Mouse (Mus musculus): ENCODE measurements at regions not wholly inside any gene's neighbourhood (a gene's known extent, or its start where the extent isn't known, plus 50 kb on each side); places are given as distances from the start of the nearest gene placed in this dataset.

GRCm38 (mm10) chr13:72266174-72266768 is 302.7 kb upstream of the Irx1 start:
- Histone ChIP-seq H3K27me3 (ENCODE audit: control insufficient read depth, insufficient read depth, low read length) (no peaks in the 10 kb centered on the region), H3K4me1 (ENCODE audit: control insufficient read depth, insufficient read depth, low read length) (0 out of 2 replicates have a peak, but pooled peaks cover 4% of the 10 kb centered on the region), H3K4me3 (replicated peaks; ENCODE audit: low read depth, low read length) (no peak overlapping the region), H3K36me3 (ENCODE audit: control insufficient read depth, insufficient read depth, low read length) (no peaks in the 10 kb centered on the region), H3K9ac (replicated peaks; ENCODE audit: low read length) (no peak overlapping the region), H3K9me3 (ENCODE audit: control insufficient read depth, low read length) (no peaks in the 10 kb centered on the region), H3K27ac (replicated peaks; ENCODE audit: low read depth, low read length) (no peak overlapping the region), H3K4me2 (ENCODE audit: low read length) (no peak overlapping the region)
- DNase-seq (no peak), ATAC-seq (ENCODE audit: low FRiP score, low TSS enrichment) (no peak)
- 76% methylated on average over 12 of the region's 12 CpGs for WGBS

- Histone ChIP-seq H3K27ac (replicated peaks; ENCODE audit: low read depth, low read length) (no peak overlapping the region), H3K9ac (replicated peaks; ENCODE audit: low read length) (no peak overlapping the region), H3K4me2 (ENCODE audit: low read length) (no peak overlapping the region), H3K27me3 (ENCODE audit: control insufficient read depth, insufficient read depth, low read length) (no peaks in the 10 kb centered on the region), H3K36me3 (ENCODE audit: control insufficient read depth, insufficient read depth, low read length) (no peaks in the 10 kb centered on the region), H3K4me1 (ENCODE audit: control insufficient read depth, insufficient read depth, low read length) (no peaks in the 10 kb centered on the region), H3K9me3 (ENCODE audit: control insufficient read depth, low read length) (no peaks in the 10 kb centered on the region), H3K4me3 (replicated peaks; ENCODE audit: low read depth, low read length) (no peak overlapping the region)
- ATAC-seq (ENCODE audit: low FRiP score, low TSS enrichment) (peak; percentile 53; the same call in 1 of the 2 replicates), DNase-seq (peak; percentile 76)
- 4% methylated on average over 2 of the region's 2 CpGs for WGBS
Measured at GRCm38 (mm10) chr13:72280343-72280742, 316.8 kb upstream of the Irx1 start.

- no peaks in the 10 kb centered on the region for H3K9me3 ChIP-seq (ENCODE audit: control insufficient read depth, low read length)
- no peak for ATAC-seq (ENCODE audit: low FRiP score, low TSS enrichment)
- no peak for DNase-seq
- no peaks in the 10 kb centered on the region for H3K36me3 ChIP-seq (ENCODE audit: control insufficient read depth, insufficient read depth, low read length)
- H3K4me2 ChIP-seq (ENCODE audit: low read length) = no peak overlapping the region
- 91% methylated on average over 5 of the region's 5 CpGs for WGBS
- H3K9ac ChIP-seq (replicated peaks; ENCODE audit: low read length) = no peak overlapping the region
- H3K4me3 ChIP-seq (replicated peaks; ENCODE audit: low read depth, low read length) = no peak overlapping the region
- H3K27me3 ChIP-seq (ENCODE audit: control insufficient read depth, insufficient read depth, low read length) = no peaks in the 10 kb centered on the region
- no peak overlapping the region for H3K27ac ChIP-seq (replicated peaks; ENCODE audit: low read depth, low read length)
- no peaks in the 10 kb centered on the region for H3K4me1 ChIP-seq (ENCODE audit: control insufficient read depth, insufficient read depth, low read length)
Measured at GRCm38 (mm10) chr13:72280871-72281270, 317.3 kb upstream of the Irx1 start.

- Histone ChIP-seq H3K36me3 (ENCODE audit: control insufficient read depth, insufficient read depth, low read length) (no peaks in the 10 kb centered on the region), H3K9me3 (ENCODE audit: control insufficient read depth, low read length) (no peaks in the 10 kb centered on the region), H3K4me2 (ENCODE audit: low read length) (no peak overlapping the region), H3K9ac (replicated peaks; ENCODE audit: low read length) (no peak overlapping the region), H3K4me1 (ENCODE audit: control insufficient read depth, insufficient read depth, low read length) (no peaks in the 10 kb centered on the region), H3K27ac (replicated peaks; ENCODE audit: low read depth, low read length) (no peak overlapping the region), H3K27me3 (ENCODE audit: control insufficient read depth, insufficient read depth, low read length) (no peaks in the 10 kb centered on the region), H3K4me3 (replicated peaks; ENCODE audit: low read depth, low read length) (no peak overlapping the region)
- no peak for ATAC-seq (ENCODE audit: low FRiP score, low TSS enrichment)
- DNase-seq = no peak
- 98% methylated on average over 3 of the region's 3 CpGs for WGBS
Measured at GRCm38 (mm10) chr13:72282764-72283163, 319.2 kb upstream of the Irx1 start.

- Histone ChIP-seq H3K36me3 (ENCODE audit: control insufficient read depth, insufficient read depth, low read length) (no peaks in the 10 kb centered on the region), H3K27ac (replicated peaks; ENCODE audit: low read depth, low read length) (no peak overlapping the region), H3K9ac (replicated peaks; ENCODE audit: low read length) (no peak overlapping the region), H3K4me2 (ENCODE audit: low read length) (no peak overlapping the region), H3K4me3 (replicated peaks; ENCODE audit: low read depth, low read length) (no peak overlapping the region), H3K4me1 (ENCODE audit: control insufficient read depth, insufficient read depth, low read length) (peaks cover 1% of the 10 kb centered on the region), H3K27me3 (ENCODE audit: control insufficient read depth, insufficient read depth, low read length) (no peaks in the 10 kb centered on the region), H3K9me3 (ENCODE audit: control insufficient read depth, low read length) (no peaks in the 10 kb centered on the region)
- 24% methylated on average over 1 of the region's 1 CpGs for WGBS
- ATAC-seq (ENCODE audit: low FRiP score, low TSS enrichment) (no peak), DNase-seq (no peak)
Measured at GRCm38 (mm10) chr13:72283701-72284100, 320.2 kb upstream of the Irx1 start.

GRCm38 (mm10) chr13:72286301-72286700 is 322.8 kb upstream of the Irx1 start:
- DNase-seq (no peak), ATAC-seq (ENCODE audit: low FRiP score, low TSS enrichment) (no peak)
- WGBS = 96% methylated on average over 4 of the region's 4 CpGs
- H3K9me3 ChIP-seq (ENCODE audit: control insufficient read depth, low read length) = no peaks in the 10 kb centered on the region
- no peak overlapping the region for H3K9ac ChIP-seq (replicated peaks; ENCODE audit: low read length)
- H3K27me3 ChIP-seq (ENCODE audit: control insufficient read depth, insufficient read depth, low read length) = peaks cover 6% of the 10 kb centered on the region; the same call in 1 of the 2 replicates
- H3K4me3 ChIP-seq (replicated peaks; ENCODE audit: low read depth, low read length) = no peak overlapping the region
- no peak overlapping the region for H3K4me2 ChIP-seq (ENCODE audit: low read length)
- H3K4me1 ChIP-seq (ENCODE audit: control insufficient read depth, insufficient read depth, low read length) = peaks cover 17% of the 10 kb centered on the region
- H3K27ac ChIP-seq (replicated peaks; ENCODE audit: low read depth, low read length) = no peak overlapping the region
- no peaks in the 10 kb centered on the region for H3K36me3 ChIP-seq (ENCODE audit: control insufficient read depth, insufficient read depth, low read length)

GRCm38 (mm10) chr13:72288381-72289092 is 325.0 kb upstream of the Irx1 start:
- peak overlapping the region; percentile 34 for H3K4me2 ChIP-seq (ENCODE audit: low read length)
- 20% methylated on average over 13 of the region's 13 CpGs for WGBS
- DNase-seq (peak; percentile 60), ATAC-seq (ENCODE audit: low FRiP score, low TSS enrichment) (peak; percentile 74; the same call in 1 of the 2 replicates)
- H3K4me3 ChIP-seq (replicated peaks; ENCODE audit: low read depth, low read length) = no peak overlapping the region
- H3K9ac ChIP-seq (replicated peaks; ENCODE audit: low read length) = no peak overlapping the region
- peak overlapping the region; percentile 55; the same call in 1 of the 2 replicates for H3K27ac ChIP-seq (replicated peaks; ENCODE audit: low read depth, low read length)
- no peaks in the 10 kb centered on the region for H3K36me3 ChIP-seq (ENCODE audit: control insufficient read depth, insufficient read depth, low read length)
- H3K27me3 ChIP-seq (ENCODE audit: control insufficient read depth, insufficient read depth, low read length) = peaks cover 8% of the 10 kb centered on the region; the same call in 1 of the 2 replicates
- H3K4me1 ChIP-seq (ENCODE audit: control insufficient read depth, insufficient read depth, low read length) = peaks cover 32% of the 10 kb centered on the region
- no peaks in the 10 kb centered on the region for H3K9me3 ChIP-seq (ENCODE audit: control insufficient read depth, low read length)

- Histone ChIP-seq H3K4me3 (replicated peaks; ENCODE audit: low read depth, low read length) (no peak overlapping the region), H3K27me3 (ENCODE audit: control insufficient read depth, insufficient read depth, low read length) (peaks cover 12% of the 10 kb centered on the region; the same call in 1 of the 2 replicates), H3K4me2 (ENCODE audit: low read length) (peak overlapping the region; percentile 34), H3K27ac (replicated peaks; ENCODE audit: low read depth, low read length) (peak overlapping the region; percentile 55), H3K36me3 (ENCODE audit: control insufficient read depth, insufficient read depth, low read length) (no peaks in the 10 kb centered on the region), H3K4me1 (ENCODE audit: control insufficient read depth, insufficient read depth, low read length) (peaks cover 38% of the 10 kb centered on the region), H3K9me3 (ENCODE audit: control insufficient read depth, low read length) (no peaks in the 10 kb centered on the region), H3K9ac (replicated peaks; ENCODE audit: low read length) (no peak overlapping the region)
- DNase-seq (peak; percentile 61), ATAC-seq (ENCODE audit: low FRiP score, low TSS enrichment) (peak; percentile 72; the same call in 1 of the 2 replicates)
- WGBS = 10% methylated on average over 10 of the region's 10 CpGs
Measured at GRCm38 (mm10) chr13:72289093-72289501, 325.6 kb upstream of the Irx1 start.

GRCm38 (mm10) chr13:72292361-72292760 is 328.8 kb upstream of the Irx1 start:
- DNase-seq (peak; percentile 83), ATAC-seq (ENCODE audit: low FRiP score, low TSS enrichment) (no peak)
- Histone ChIP-seq H3K27me3 (ENCODE audit: control insufficient read depth, insufficient read depth, low read length) (peaks cover 45% of the 10 kb centered on the region; the same call in 1 of the 2 replicates), H3K27ac (replicated peaks; ENCODE audit: low read depth, low read length) (peak overlapping the region; percentile 60), H3K4me1 (ENCODE audit: control insufficient read depth, insufficient read depth, low read length) (peaks cover 46% of the 10 kb centered on the region), H3K9ac (replicated peaks; ENCODE audit: low read length) (no peak overlapping the region; the same call in 1 of the 2 replicates), H3K36me3 (ENCODE audit: control insufficient read depth, insufficient read depth, low read length) (no peaks in the 10 kb centered on the region), H3K9me3 (ENCODE audit: control insufficient read depth, low read length) (no peaks in the 10 kb centered on the region), H3K4me2 (ENCODE audit: low read length) (peak overlapping the region; percentile 39), H3K4me3 (replicated peaks; ENCODE audit: low read depth, low read length) (no peak overlapping the region)
- 1% methylated on average over 14 of the region's 14 CpGs for WGBS
